Mouse (Mus musculus): ENCODE measurements around the gene Kcp. TPM values are rescaled to one million over a fixed set of nuclear protein-coding genes. Genes with fewer than 3 reads are reported as not detected.

Gene Kcp
- 3.3 and 6.0 TPM in 2 replicates for total RNA-seq (2012; rRNA removed)

GRCm38 (mm10) chr6:29507447-29508309, at the start of gene Kcp:
Kcp (minus strand) TSS chr6:29507952.
- peaks cover 2 to 6% of the 10 kb centered on the region in 2 experiments; a peak in 2 of 4 replicates for H3K4me1 ChIP-seq (ENCODE audit: control insufficient read depth in 2 of 2, insufficient read depth in 2 of 2, low read length in 2 of 2, poor library complexity in 1 of 2)
- in situ Hi-C loops (cut with MboI; ENCODE audit: low sequenced_read_pairs in 2 of 2, unreplicated experiment in 2 of 2) = no loop called here

GRCm38 (mm10) chr6:29557112-29557511, 49.4 kb upstream of the Kcp start:
- H3K9me3 ChIP-seq (ENCODE audit: control insufficient read depth, insufficient read depth, low read depth, low read length) = no peaks in the 10 kb centered on the region
- no peak for TF ChIP-seq MAFK (IDR thresholded peaks at IDR 0.05; ENCODE audit: insufficient read depth, low read depth, low read length)
- no peak for TF ChIP-seq CHD2 (IDR thresholded peaks at IDR 0.05; ENCODE audit: low read depth, low read length)
- no peak for TF ChIP-seq HCFC1 (IDR thresholded peaks at IDR 0.05; ENCODE audit: borderline replicate concordance, insufficient read depth, low read length)
- TF ChIP-seq ZC3H11A (IDR thresholded peaks at IDR 0.05; ENCODE audit: borderline replicate concordance, low read depth, low read length) = no peak
- no peak for TF ChIP-seq ZNF384 (IDR thresholded peaks at IDR 0.05; ENCODE audit: low read depth, low read length)
- H3K9ac ChIP-seq (ENCODE audit: insufficient read depth, low read depth, low read length, poor library complexity, severe bottlenecking) = no peak overlapping the region
- DNase-seq (ENCODE audit: low read depth, low spot score) = no peak
- in situ Hi-C loops (cut with MboI; ENCODE audit: low sequenced_read_pairs in 2 of 2, unreplicated experiment in 2 of 2) = no loop called here
- H3K4me3 ChIP-seq (ENCODE audit: insufficient read depth in 1 of 2, low read depth in 1 of 2, low read length in 2 of 2, poor library complexity in 1 of 2, severe bottlenecking in 1 of 2) = no peak overlapping the region
- no peak overlapping the region for H3K27ac ChIP-seq (ENCODE audit: insufficient read depth, low read depth, low read length, poor library complexity, severe bottlenecking)
- no peaks in the 10 kb centered on the region for H3K4me1 ChIP-seq (ENCODE audit: control insufficient read depth in 2 of 2, insufficient read depth in 2 of 2, low read length in 2 of 2, poor library complexity in 1 of 2)
- peaks cover 18% of the 10 kb centered on the region for H3K36me3 ChIP-seq (ENCODE audit: control insufficient read depth, insufficient read depth, low read length, poor library complexity, severe bottlenecking)

More at GRCm38 (mm10) chr6:29507447-29508309, at the start of gene Kcp:
- H3K36me3 ChIP-seq (ENCODE audit: control insufficient read depth, insufficient read depth, low read length, poor library complexity, severe bottlenecking) = no peaks in the 10 kb centered on the region
- TF ChIP-seq ZNF384 (IDR thresholded peaks at IDR 0.05; ENCODE audit: low read depth, low read length) (no peak), ZC3H11A (IDR thresholded peaks at IDR 0.05; ENCODE audit: borderline replicate concordance, low read depth, low read length) (no peak), HCFC1 (IDR thresholded peaks at IDR 0.05; ENCODE audit: borderline replicate concordance, insufficient read depth, low read length) (no peak), CHD2 (IDR thresholded peaks at IDR 0.05; ENCODE audit: low read depth, low read length) (no peak), MAFK (IDR thresholded peaks at IDR 0.05; ENCODE audit: insufficient read depth, low read depth, low read length) (no peak)
- H3K4me3 ChIP-seq (ENCODE audit: insufficient read depth in 1 of 2, low read depth in 1 of 2, low read length in 2 of 2, poor library complexity in 1 of 2, severe bottlenecking in 1 of 2) = peak within 1 kb of the TSS; percentile 62 to 79
- H3K27ac ChIP-seq (ENCODE audit: insufficient read depth, low read depth, low read length, poor library complexity, severe bottlenecking) = no peak within 1 kb of the TSS
- no peak for DNase-seq (ENCODE audit: low read depth, low spot score)
- H3K9me3 ChIP-seq (ENCODE audit: control insufficient read depth, insufficient read depth, low read depth, low read length) = no peaks in the 10 kb centered on the region
- H3K9ac ChIP-seq (ENCODE audit: insufficient read depth, low read depth, low read length, poor library complexity, severe bottlenecking) = peak within 1 kb of the TSS; percentile 57

- H3K4me1 ChIP-seq (ENCODE audit: control insufficient read depth in 2 of 2, insufficient read depth in 2 of 2, low read length in 2 of 2, poor library complexity in 1 of 2) = no peaks in the 10 kb centered on the region
- no peaks in the 10 kb centered on the region for H3K9me3 ChIP-seq (ENCODE audit: control insufficient read depth, insufficient read depth, low read depth, low read length)
- no peak overlapping the region for H3K9ac ChIP-seq (ENCODE audit: insufficient read depth, low read depth, low read length, poor library complexity, severe bottlenecking)
- DNase-seq (ENCODE audit: low read depth, low spot score) = no peak
- no peak overlapping the region for H3K4me3 ChIP-seq (ENCODE audit: insufficient read depth in 1 of 2, low read depth in 1 of 2, low read length in 2 of 2, poor library complexity in 1 of 2, severe bottlenecking in 1 of 2)
- in situ Hi-C loops (cut with MboI; ENCODE audit: low sequenced_read_pairs in 2 of 2, unreplicated experiment in 2 of 2) = no loop called here
- TF ChIP-seq MAFK (IDR thresholded peaks at IDR 0.05; ENCODE audit: insufficient read depth, low read depth, low read length) = no peak
- TF ChIP-seq ZC3H11A (IDR thresholded peaks at IDR 0.05; ENCODE audit: borderline replicate concordance, low read depth, low read length) = no peak
- TF ChIP-seq HCFC1 (IDR thresholded peaks at IDR 0.05; ENCODE audit: borderline replicate concordance, insufficient read depth, low read length) = no peak
- no peak for TF ChIP-seq ZNF384 (IDR thresholded peaks at IDR 0.05; ENCODE audit: low read depth, low read length)
- H3K36me3 ChIP-seq (ENCODE audit: control insufficient read depth, insufficient read depth, low read length, poor library complexity, severe bottlenecking) = peaks cover 19% of the 10 kb centered on the region
- no peak overlapping the region for H3K27ac ChIP-seq (ENCODE audit: insufficient read depth, low read depth, low read length, poor library complexity, severe bottlenecking)
Observed at GRCm38 (mm10) chr6:29552526-29552925, 44.8 kb upstream of the Kcp start.

DNA sequence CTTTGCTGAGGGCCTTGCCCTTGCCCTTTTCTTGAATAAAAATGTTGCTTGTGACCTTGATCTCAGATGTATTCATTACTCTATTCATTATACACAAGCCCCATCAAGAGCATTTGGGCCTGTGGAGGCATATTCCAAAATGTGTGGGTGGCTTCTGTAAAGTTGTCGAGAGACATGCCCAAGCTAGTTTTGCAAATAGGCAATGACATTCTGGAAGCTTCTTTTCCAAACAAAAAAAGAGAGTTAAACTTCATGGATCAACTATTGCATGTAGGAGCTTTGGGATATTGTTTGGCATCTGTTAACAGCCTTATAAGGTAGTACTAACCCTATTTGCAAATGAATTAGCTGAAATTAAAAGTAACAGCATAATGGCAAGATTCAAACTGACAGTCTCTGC, 40.3 kb upstream of the Kcp start:
- no peak overlapping the region for H3K9ac ChIP-seq (ENCODE audit: insufficient read depth, low read depth, low read length, poor library complexity, severe bottlenecking)
- TF ChIP-seq MAFK (IDR thresholded peaks at IDR 0.05; ENCODE audit: insufficient read depth, low read depth, low read length) (no peak), HCFC1 (IDR thresholded peaks at IDR 0.05; ENCODE audit: borderline replicate concordance, insufficient read depth, low read length) (no peak), ZNF384 (IDR thresholded peaks at IDR 0.05; ENCODE audit: low read depth, low read length) (no peak), CHD2 (IDR thresholded peaks at IDR 0.05; ENCODE audit: low read depth, low read length) (no peak), ZC3H11A (IDR thresholded peaks at IDR 0.05; ENCODE audit: borderline replicate concordance, low read depth, low read length) (no peak)
- in situ Hi-C loops (cut with MboI; ENCODE audit: low sequenced_read_pairs in 2 of 2, unreplicated experiment in 2 of 2) = no loop called here

More for the DNA sequence above, 40.3 kb upstream of the Kcp start:
- H3K4me3 ChIP-seq (ENCODE audit: insufficient read depth in 1 of 2, low read depth in 1 of 2, low read length in 2 of 2, poor library complexity in 1 of 2, severe bottlenecking in 1 of 2) = no peak overlapping the region
- no peak for DNase-seq (ENCODE audit: low read depth, low spot score)
- H3K9me3 ChIP-seq (ENCODE audit: control insufficient read depth, insufficient read depth, low read depth, low read length) = no peaks in the 10 kb centered on the region
- no peak overlapping the region; the same call in 1 of the 2 replicates for H3K27ac ChIP-seq (ENCODE audit: insufficient read depth, low read depth, low read length, poor library complexity, severe bottlenecking)
- H3K4me1 ChIP-seq (ENCODE audit: control insufficient read depth in 2 of 2, insufficient read depth in 2 of 2, low read length in 2 of 2, poor library complexity in 1 of 2) = no peaks in the 10 kb centered on the region
- peaks cover 16% of the 10 kb centered on the region for H3K36me3 ChIP-seq (ENCODE audit: control insufficient read depth, insufficient read depth, low read length, poor library complexity, severe bottlenecking)
